Mouse (Mus musculus): ENCODE data around the gene Por. TPM values are rescaled to one million over a fixed set of nuclear protein-coding genes. Genes with fewer than 3 reads are reported as not detected.

The Por gene
- 10 to 100 TPM; 61.0 to 74.2 TPM for polyA plus RNA-seq (2012; fragmentation: generic; extraction: Trizol)

GRCm38 (mm10) chr5:135669741-135670275, at the start of gene Por:
Gene Por (plus strand): TSS chr5:135670033.

GRCm38 (mm10) chr5:135632117-135632796, 37.6 kb upstream of the Por start, which contains the start of gene Rhbdd2:
Gene Rhbdd2 (plus strand): TSS chr5:135632618.

GRCm38 (mm10) chr5:135743741-135744609, 74.1 kb downstream of the Por start, which contains the start of gene Tmem120a:
Gene Tmem120a (minus strand): TSS chr5:135744448.

GRCm38 (mm10) chr5:135777796-135778470, 108.1 kb downstream of the Por start, which contains the start of gene Styxl1:
Gene Styxl1 (minus strand): TSS chr5:135778385.

GRCm38 (mm10) chr5:135778471-135779445, 108.9 kb downstream of the Por start, which contains the start of gene Mdh2:
Gene Mdh2 (plus strand): TSS chr5:135778480.

Other genes with a start within 250 kb of the Por start
- gene Hip1, start 124.9 kb upstream of the Por start, polyA plus RNA-seq (2012; fragmentation: generic; extraction: Trizol), result 10 to 100 TPM in 1 of 2 experiments, 1 to 10 TPM in 1; 7.4 to 16.2 TPM
- not detected for gene Ccl26, start 106.5 kb upstream of the Por start, polyA plus RNA-seq (2012; fragmentation: generic; extraction: Trizol)
- gene Ccl24, start 97.0 kb upstream of the Por start, polyA plus RNA-seq (2012; fragmentation: generic; extraction: Trizol), result not detected
- 10 to 100 TPM in 1 of 2 experiments, 1 to 10 TPM in 1; 7.8 to 14.4 TPM for gene Rhbdd2, start 37.4 kb upstream of the Por start, polyA plus RNA-seq (2012; fragmentation: generic; extraction: Trizol)
- gene Tmem120a, start 74.4 kb downstream of the Por start, polyA plus RNA-seq (2012; fragmentation: generic; extraction: Trizol), result 100 to 1,000 TPM in 1 of 2 experiments, 10 to 100 TPM in 1; 50.4 to 118 TPM
- gene Styxl1, start 108.4 kb downstream of the Por start, polyA plus RNA-seq (2012; fragmentation: generic; extraction: Trizol), result under 1 TPM; 0.05 to 0.77 TPM
- gene Mdh2, start 108.4 kb downstream of the Por start, polyA plus RNA-seq (2012; fragmentation: generic; extraction: Trizol), result 100 to 1,000 TPM; 352 to 529 TPM
- gene Srrm3, start 136.9 kb downstream of the Por start, polyA plus RNA-seq (2012; fragmentation: generic; extraction: Trizol), result under 1 TPM in 1 of 2 experiments, not detected in 1; 0.01 TPM
- gene Hspb1, start 217.9 kb downstream of the Por start, polyA plus RNA-seq (2012; fragmentation: generic; extraction: Trizol), result 1 to 10 TPM; 1.3 to 1.4 TPM